Mouse (Mus musculus): Measurements from ENCODE around the gene Uqcr11. TPM values are rescaled to one million over a fixed set of nuclear protein-coding genes. Genes with fewer than 3 reads are reported as not detected.
A peak's percentile ranks its signal among the peaks of the same experiment; 100 is the strongest.

The Uqcr11 gene
- total and polyA plus RNA-seq, 3 experiments = 1,743 to 5,192 (median 1,981) TPM

- 12% methylated on average over 17 of the region's 17 CpGs for WGBS
- Histone ChIP-seq H3K9ac (ENCODE audit: low read depth, low read length) (peak overlapping the region; percentile 63), H3K79me2 (replicated peaks; ENCODE audit: control insufficient read depth, insufficient read depth, low read length) (peaks cover 4% of the 10 kb centered on the region), H3K4me3 (peak overlapping the region; percentile 61), H3K4me1 (ENCODE audit: control insufficient read depth, insufficient read depth, low read length) (peaks cover 10% of the 10 kb centered on the region), H3K27me3 (ENCODE audit: control insufficient read depth, insufficient read depth, low read length) (no peaks in the 10 kb centered on the region), H3K27ac (peak overlapping the region; percentile 85), H3K36me3 (ENCODE audit: control insufficient read depth, insufficient read depth, low read length) (no peaks in the 10 kb centered on the region)
- TF ChIP-seq EP300 (IDR thresholded peaks at IDR 0.05; ENCODE audit: insufficient read depth, low read depth, low read length) = no peak
- 0 out of 2 replicates have a peak, but pooled peaks have one; percentile 3 for TF ChIP-seq POLR2A (IDR thresholded peaks at IDR 0.05; ENCODE audit: insufficient read depth, low read depth, low read length)
- no peak for DNase-seq
- intact Hi-C loops (cut with DNase I) = loop anchor here (5.0 kb wide), 1 partner anchor 32 kb away; the partner anchor contains the start of gene Tcf3
Observed at GRCm38 (mm10) chr10:80399973-80400703, 6.5 kb downstream of the Uqcr11 start.

GRCm38 (mm10) chr10:80399191-80399972 is 7.2 kb downstream of the Uqcr11 start, which contains the start of gene Mbd3:
Gene Mbd3 (minus strand): TSS chr10:80399550.
- Histone ChIP-seq H3K9ac (ENCODE audit: low read depth, low read length) (peak within 1 kb of the TSS; percentile 86), H3K79me2 (replicated peaks; ENCODE audit: control insufficient read depth, insufficient read depth, low read length) (peaks cover 4% of the 10 kb centered on the region), H3K27ac (peak within 1 kb of the TSS; percentile 100), H3K4me1 (ENCODE audit: control insufficient read depth, insufficient read depth, low read length) (peaks cover 9% of the 10 kb centered on the region), H3K27me3 (ENCODE audit: control insufficient read depth, insufficient read depth, low read length) (no peaks in the 10 kb centered on the region), H3K4me3 (peak within 1 kb of the TSS; percentile 91), H3K36me3 (ENCODE audit: control insufficient read depth, insufficient read depth, low read length) (no peaks in the 10 kb centered on the region)
- TF ChIP-seq EP300 (IDR thresholded peaks at IDR 0.05; ENCODE audit: insufficient read depth, low read depth, low read length) = no peak
- TF ChIP-seq POLR2A (IDR thresholded peaks at IDR 0.05; ENCODE audit: insufficient read depth, low read depth, low read length) = peak; percentile 99
- no peak for TF ChIP-seq CTCF (IDR thresholded peaks at IDR 0.05)
- intact Hi-C loops (cut with DNase I) = loop anchor here (5.0 kb wide), 1 partner anchor 33 kb away; the partner anchor contains the start of gene Tcf3
- WGBS = under 1% methylated on average over 79 of the region's 82 CpGs
- DNase-seq = peak; percentile 99 to 100

- Histone ChIP-seq H3K79me2 (replicated peaks; ENCODE audit: control insufficient read depth, insufficient read depth, low read length) (peaks cover 4% of the 10 kb centered on the region), H3K4me3 (peak overlapping the region; percentile 91), H3K36me3 (ENCODE audit: control insufficient read depth, insufficient read depth, low read length) (no peaks in the 10 kb centered on the region), H3K4me1 (ENCODE audit: control insufficient read depth, insufficient read depth, low read length) (peaks cover 9% of the 10 kb centered on the region), H3K9ac (ENCODE audit: low read depth, low read length) (peak overlapping the region; percentile 86), H3K27me3 (ENCODE audit: control insufficient read depth, insufficient read depth, low read length) (no peaks in the 10 kb centered on the region), H3K27ac (peak overlapping the region; percentile 100)
- intact Hi-C loops (cut with DNase I) = loop anchor here (5.0 kb wide), 1 partner anchor 34 kb away; the partner anchor contains the start of gene Tcf3
- TF ChIP-seq POLR2A (IDR thresholded peaks at IDR 0.05; ENCODE audit: insufficient read depth, low read depth, low read length) = peak; percentile 64
- TF ChIP-seq CTCF (IDR thresholded peaks at IDR 0.05) = peak; percentile 33; the same call in 1 of the 2 replicates
- no peak for TF ChIP-seq EP300 (IDR thresholded peaks at IDR 0.05; ENCODE audit: insufficient read depth, low read depth, low read length)
- WGBS = under 1% methylated on average over 59 of the region's 59 CpGs
- DNase-seq = peak; percentile 97 to 99
Observed at GRCm38 (mm10) chr10:80398719-80399190, 7.9 kb downstream of the Uqcr11 start.

- Histone ChIP-seq H3K27ac (peak overlapping the region; percentile 100), H3K4me1 (ENCODE audit: control insufficient read depth, insufficient read depth, low read length) (peaks cover 9% of the 10 kb centered on the region), H3K4me3 (peak overlapping the region; percentile 91), H3K9ac (ENCODE audit: low read depth, low read length) (peak overlapping the region; percentile 44; the same call in 1 of the 2 replicates), H3K27me3 (ENCODE audit: control insufficient read depth, insufficient read depth, low read length) (no peaks in the 10 kb centered on the region), H3K79me2 (replicated peaks; ENCODE audit: control insufficient read depth, insufficient read depth, low read length) (peaks cover 4% of the 10 kb centered on the region), H3K36me3 (ENCODE audit: control insufficient read depth, insufficient read depth, low read length) (no peaks in the 10 kb centered on the region)
- 0% methylated on average over 1 of the region's 1 CpGs for WGBS
- TF ChIP-seq CTCF (IDR thresholded peaks at IDR 0.05) (no peak), EP300 (IDR thresholded peaks at IDR 0.05; ENCODE audit: insufficient read depth, low read depth, low read length) (no peak)
- intact Hi-C loops (cut with DNase I) = loop anchor here (5.0 kb wide), 1 partner anchor 34 kb away; the partner anchor contains the start of gene Tcf3
- no peak for DNase-seq
Observed at GRCm38 (mm10) chr10:80398174-80398535, 8.5 kb downstream of the Uqcr11 start.

- H3K27me3 ChIP-seq (ENCODE audit: control insufficient read depth, insufficient read depth, low read length) = no peaks in the 10 kb centered on the region
- no peaks in the 10 kb centered on the region for H3K36me3 ChIP-seq (ENCODE audit: control insufficient read depth, insufficient read depth, low read length)
- no peak overlapping the region for H3K27ac ChIP-seq
- WGBS = 48% methylated on average over 8 of the region's 8 CpGs
- peaks cover 9% of the 10 kb centered on the region for H3K4me1 ChIP-seq (ENCODE audit: control insufficient read depth, insufficient read depth, low read length)
- no peak overlapping the region for H3K4me3 ChIP-seq
- no peak overlapping the region for H3K9ac ChIP-seq (ENCODE audit: low read depth, low read length)
- no peak for DNase-seq
- no peak for TF ChIP-seq POLR2A (IDR thresholded peaks at IDR 0.05; ENCODE audit: insufficient read depth, low read depth, low read length)
- TF ChIP-seq EP300 (IDR thresholded peaks at IDR 0.05; ENCODE audit: insufficient read depth, low read depth, low read length) = no peak
- no peak for TF ChIP-seq CTCF (IDR thresholded peaks at IDR 0.05)
- peaks cover 4% of the 10 kb centered on the region for H3K79me2 ChIP-seq (replicated peaks; ENCODE audit: control insufficient read depth, insufficient read depth, low read length)
- intact Hi-C loops (cut with DNase I) = loop anchor here (5.0 kb wide), 1 partner anchor 35 kb away; the partner anchor contains the start of gene Tcf3
Observed at GRCm38 (mm10) chr10:80397524-80398173, 9.0 kb downstream of the Uqcr11 start.
